Mouse (Mus musculus): ENCODE measurements around the gene Otud4. TPM values are rescaled to one million over a fixed set of nuclear protein-coding genes. Genes with fewer than 3 reads are reported as not detected.
A peak's percentile ranks its signal among the peaks of the same experiment; 100 is the strongest.

Gene Otud4
- polyA plus RNA-seq, 1 experiment from 2014 or later = 14.3 TPM

DNA sequence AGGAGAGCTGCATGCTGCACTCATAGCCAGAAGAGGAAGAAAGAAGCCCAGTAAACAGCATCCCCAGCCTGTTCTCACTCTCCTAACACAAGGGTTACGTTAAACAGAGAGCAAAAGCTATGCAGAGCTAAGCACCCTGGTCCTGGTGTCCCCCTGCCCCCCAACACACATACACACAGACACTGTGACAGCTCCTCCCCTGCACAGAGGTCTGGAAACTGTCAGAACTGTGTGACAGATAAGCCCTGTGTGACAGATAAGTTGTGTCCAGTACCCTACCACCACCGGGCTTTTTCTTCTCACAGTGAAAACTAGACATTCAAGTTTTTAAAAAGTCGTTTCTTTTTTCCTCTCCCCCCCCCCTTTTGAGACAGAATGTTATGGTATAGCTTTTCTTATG, 19.4 kb upstream of the Otud4 start:
- Histone ChIP-seq H3K4me2 (no peak overlapping the region), H3K4me3 (no peak overlapping the region), H3K9me3 (no peaks in the 10 kb centered on the region), H3K36me3 (no peaks in the 10 kb centered on the region), H3K9ac (no peak overlapping the region), H3K27ac (peak overlapping the region; percentile 32; the same call in 1 of the 2 replicates), H3K27me3 (no peaks in the 10 kb centered on the region), H3K4me1 (peaks cover 16% of the 10 kb centered on the region)
- ATAC-seq (ENCODE audit: borderline replicate concordance, extremely low read depth, low FRiP score, low TSS enrichment) = peak; percentile 50; the same call in 1 of the 2 replicates
- 7% methylated on average over 3 of the region's 3 CpGs for WGBS

DNA sequence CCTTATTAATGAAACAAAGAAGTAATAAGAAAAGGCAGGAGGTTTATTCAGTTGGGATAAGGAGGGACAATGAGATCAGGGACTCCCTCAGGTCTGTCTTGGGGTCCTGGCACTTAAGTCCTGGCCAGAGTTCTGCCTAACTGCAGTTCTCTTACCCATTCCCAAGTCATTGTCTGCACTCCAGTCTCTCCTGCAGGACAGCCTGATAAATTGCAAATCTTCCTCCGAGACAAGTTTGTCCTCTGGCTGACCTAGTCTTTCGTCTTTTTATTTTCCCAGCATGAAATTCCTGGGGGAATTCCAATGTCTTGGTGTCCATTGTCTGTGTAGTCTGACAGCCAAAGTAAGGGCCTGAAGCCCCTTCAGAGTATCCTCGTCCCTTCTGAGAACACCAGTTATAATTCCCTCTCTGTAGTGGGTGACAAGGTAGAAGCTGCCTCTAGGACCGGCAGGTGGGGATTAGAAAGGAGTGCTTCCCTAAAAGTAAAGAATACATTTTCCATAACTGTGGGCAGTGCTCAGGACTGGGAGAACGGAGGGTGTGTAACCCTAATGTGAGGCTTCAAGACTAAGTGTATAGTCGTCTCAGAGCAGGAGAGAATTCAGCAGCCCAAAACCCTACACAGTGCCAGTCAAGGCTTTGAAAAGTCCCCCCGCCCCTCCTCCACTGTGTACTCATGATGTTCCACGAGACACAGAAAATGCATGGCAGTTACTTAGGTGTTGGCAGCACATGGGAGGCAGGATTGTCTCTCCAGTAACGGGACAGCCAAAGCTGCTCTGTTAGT, 18.7 kb upstream of the Otud4 start:
- H3K4me3 ChIP-seq = no peak overlapping the region
- H3K9ac ChIP-seq = no peak overlapping the region
- H3K36me3 ChIP-seq = no peaks in the 10 kb centered on the region
- H3K4me1 ChIP-seq = peaks cover 16% of the 10 kb centered on the region
- no peaks in the 10 kb centered on the region for H3K27me3 ChIP-seq
- H3K4me2 ChIP-seq = no peak overlapping the region
- 38% methylated on average over 9 of the region's 9 CpGs for WGBS
- ATAC-seq (ENCODE audit: borderline replicate concordance, extremely low read depth, low FRiP score, low TSS enrichment) = no peak
- H3K27ac ChIP-seq = 0 out of 2 replicates have a peak overlapping the region, but pooled peaks have one; percentile 12
- no peaks in the 10 kb centered on the region for H3K9me3 ChIP-seq

DNA sequence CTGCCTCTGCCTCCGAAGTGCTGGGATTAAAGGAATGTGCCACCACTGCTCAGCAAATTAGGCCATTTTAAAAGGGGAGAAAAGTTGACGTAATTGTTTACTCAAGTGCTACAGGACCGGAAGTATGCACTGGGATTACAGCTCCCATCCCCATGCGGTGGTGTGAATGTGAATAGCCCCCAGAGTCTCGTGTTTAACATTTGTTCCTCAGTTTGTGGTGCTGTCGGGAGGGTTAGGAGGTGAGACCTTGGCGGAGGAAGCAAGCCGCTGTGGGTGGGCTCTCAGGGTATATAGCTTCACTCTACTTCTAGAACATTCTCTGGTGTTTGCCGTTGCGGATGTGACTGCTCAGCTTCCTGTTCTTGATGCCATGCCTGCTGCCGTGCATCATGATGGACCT, 17.1 kb upstream of the Otud4 start:
- ATAC-seq (ENCODE audit: borderline replicate concordance, extremely low read depth, low FRiP score, low TSS enrichment) = no peak
- H3K27me3 ChIP-seq = no peaks in the 10 kb centered on the region
- WGBS = 54% methylated on average over 11 of the region's 11 CpGs
- H3K9ac ChIP-seq = no peak overlapping the region
- peaks cover 16% of the 10 kb centered on the region for H3K4me1 ChIP-seq
- H3K4me2 ChIP-seq = no peak overlapping the region
- no peak overlapping the region for H3K4me3 ChIP-seq
- H3K27ac ChIP-seq = no peak overlapping the region
- H3K9me3 ChIP-seq = no peaks in the 10 kb centered on the region
- H3K36me3 ChIP-seq = no peaks in the 10 kb centered on the region

DNA sequence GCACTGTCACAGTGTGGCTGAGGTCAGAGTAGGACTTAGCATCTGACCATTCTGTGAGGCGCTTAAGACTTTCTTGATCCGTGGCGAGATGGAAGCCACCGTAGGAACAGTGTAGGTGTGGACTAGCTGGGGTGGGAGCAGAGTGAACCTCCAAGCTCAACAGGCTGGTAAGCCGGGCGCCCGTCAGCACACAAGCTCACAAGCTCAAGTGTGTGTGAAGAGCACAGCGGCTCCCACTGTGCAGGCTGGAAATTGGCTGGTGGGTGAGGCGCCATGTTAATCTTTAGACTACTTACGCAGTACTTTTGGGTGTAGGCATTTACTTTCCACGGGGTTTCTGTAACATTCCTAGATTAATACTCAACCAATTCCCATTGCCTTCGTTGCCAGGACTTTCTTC, 16.1 kb upstream of the Otud4 start:
- ATAC-seq (ENCODE audit: borderline replicate concordance, extremely low read depth, low FRiP score, low TSS enrichment) = peak; percentile 44; the same call in 1 of the 2 replicates
- no peaks in the 10 kb centered on the region for H3K27me3 ChIP-seq
- 82% methylated on average over 12 of the region's 12 CpGs for WGBS
- no peaks in the 10 kb centered on the region for H3K9me3 ChIP-seq
- H3K9ac ChIP-seq = no peak overlapping the region
- peaks cover 16% of the 10 kb centered on the region for H3K4me1 ChIP-seq
- peak overlapping the region; percentile 35 for H3K27ac ChIP-seq
- no peak overlapping the region for H3K4me2 ChIP-seq
- H3K4me3 ChIP-seq = no peak overlapping the region
- no peaks in the 10 kb centered on the region for H3K36me3 ChIP-seq

DNA sequence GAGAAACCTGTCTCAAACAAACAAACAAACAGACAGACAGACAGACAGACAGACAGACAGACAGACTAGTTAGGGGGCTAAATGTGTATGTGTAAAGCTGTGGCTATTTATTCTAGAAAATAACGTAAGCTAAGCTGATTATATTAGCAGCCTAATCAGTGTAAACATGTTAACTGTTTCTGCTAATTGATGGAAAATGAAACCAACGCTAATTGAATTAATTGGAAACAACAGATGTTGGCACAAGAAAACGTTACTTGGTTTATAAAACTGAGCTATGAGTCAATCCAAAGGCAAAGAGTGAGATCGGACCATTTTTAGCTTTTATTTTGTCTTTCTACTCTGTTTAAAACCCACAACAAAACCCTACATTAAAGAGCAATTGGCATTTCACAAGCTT, 15.0 kb upstream of the Otud4 start:
- no peaks in the 10 kb centered on the region for H3K27me3 ChIP-seq
- no peak overlapping the region for H3K4me2 ChIP-seq
- no peaks in the 10 kb centered on the region for H3K36me3 ChIP-seq
- H3K27ac ChIP-seq = no peak overlapping the region
- WGBS = 82% methylated on average over 4 of the region's 4 CpGs
- H3K4me3 ChIP-seq = no peak overlapping the region
- no peaks in the 10 kb centered on the region for H3K9me3 ChIP-seq
- ATAC-seq (ENCODE audit: borderline replicate concordance, extremely low read depth, low FRiP score, low TSS enrichment) = no peak
- no peak overlapping the region for H3K9ac ChIP-seq
- peaks cover 16% of the 10 kb centered on the region for H3K4me1 ChIP-seq

DNA sequence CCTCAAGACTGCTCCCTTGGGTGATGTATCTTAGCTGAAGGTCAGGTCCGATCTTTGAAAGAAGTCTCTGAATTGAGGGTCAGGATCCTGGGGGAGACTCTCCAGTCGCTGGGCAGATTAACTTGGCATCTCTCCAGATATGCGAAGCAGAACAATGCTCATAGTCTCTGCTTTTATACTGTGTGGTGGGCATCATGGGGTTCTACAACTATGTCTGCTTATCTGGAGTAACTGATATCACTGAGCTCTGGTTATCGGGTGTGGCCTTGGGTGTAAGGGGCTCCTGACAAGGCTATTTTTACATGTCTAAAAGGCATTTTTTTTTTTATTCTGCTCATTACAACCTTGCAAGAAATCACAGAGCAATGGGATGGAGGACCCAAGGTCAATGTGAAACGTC, 13.2 kb upstream of the Otud4 start:
- no peak for ATAC-seq (ENCODE audit: borderline replicate concordance, extremely low read depth, low FRiP score, low TSS enrichment)
- WGBS = 71% methylated on average over 5 of the region's 5 CpGs
- Histone ChIP-seq H3K27ac (no peak overlapping the region), H3K9ac (no peak overlapping the region), H3K27me3 (no peaks in the 10 kb centered on the region), H3K4me2 (no peak overlapping the region), H3K9me3 (no peaks in the 10 kb centered on the region), H3K4me1 (no peaks in the 10 kb centered on the region), H3K4me3 (no peak overlapping the region), H3K36me3 (no peaks in the 10 kb centered on the region)

DNA sequence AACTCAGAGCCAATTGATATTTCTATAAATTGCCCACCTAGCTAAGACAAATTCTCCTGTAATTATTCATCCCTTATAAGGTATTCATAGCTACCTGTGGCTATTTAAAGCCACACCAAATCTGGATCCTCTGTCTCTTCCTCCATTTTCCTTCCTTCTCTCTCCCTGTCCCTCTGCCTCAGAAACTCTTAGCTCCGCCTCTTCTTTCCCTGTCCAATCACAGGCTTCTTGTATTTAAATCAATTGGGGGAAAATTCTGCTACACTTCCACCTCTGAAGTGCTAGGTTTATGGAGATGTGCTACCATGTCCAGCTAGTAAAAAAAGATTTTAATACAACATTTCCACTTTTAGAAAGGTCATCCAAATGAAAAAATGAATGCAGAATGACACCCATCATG, 3.9 kb upstream of the Otud4 start:
- 100% methylated on average over 1 of the region's 1 CpGs for WGBS
- ATAC-seq (ENCODE audit: borderline replicate concordance, extremely low read depth, low FRiP score, low TSS enrichment) = no peak
- Histone ChIP-seq H3K4me1 (no peaks in the 10 kb centered on the region), H3K9me3 (no peaks in the 10 kb centered on the region), H3K4me3 (no peak overlapping the region), H3K27me3 (no peaks in the 10 kb centered on the region), H3K27ac (no peak overlapping the region), H3K4me2 (no peak overlapping the region), H3K9ac (no peak overlapping the region), H3K36me3 (no peaks in the 10 kb centered on the region)

DNA sequence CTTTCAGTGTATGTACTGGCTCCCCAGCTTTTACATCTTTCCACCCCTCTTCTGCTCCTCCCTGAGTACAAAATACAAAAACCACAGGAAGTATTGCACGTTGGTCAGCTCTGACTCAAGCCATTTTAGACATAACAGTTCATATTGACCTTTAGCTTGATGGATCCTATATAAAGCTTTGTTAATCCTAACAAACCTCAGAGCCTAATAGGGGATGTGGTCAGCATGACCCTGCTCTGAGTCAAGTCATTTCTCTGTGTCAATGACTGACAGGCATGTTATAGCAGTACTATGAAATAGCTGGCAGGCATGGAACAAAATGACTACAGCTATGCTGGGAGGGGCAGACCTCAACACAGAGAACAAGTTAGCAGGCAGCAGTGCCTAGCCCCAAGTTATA, 3.3 kb upstream of the Otud4 start:
- Histone ChIP-seq H3K9me3 (no peaks in the 10 kb centered on the region), H3K27me3 (no peaks in the 10 kb centered on the region), H3K4me3 (no peak overlapping the region), H3K4me2 (no peak overlapping the region), H3K36me3 (no peaks in the 10 kb centered on the region), H3K4me1 (peaks cover 3% of the 10 kb centered on the region), H3K27ac (no peak overlapping the region), H3K9ac (no peak overlapping the region)
- WGBS = 52% methylated on average over 1 of the region's 1 CpGs
- no peak for ATAC-seq (ENCODE audit: borderline replicate concordance, extremely low read depth, low FRiP score, low TSS enrichment)

DNA sequence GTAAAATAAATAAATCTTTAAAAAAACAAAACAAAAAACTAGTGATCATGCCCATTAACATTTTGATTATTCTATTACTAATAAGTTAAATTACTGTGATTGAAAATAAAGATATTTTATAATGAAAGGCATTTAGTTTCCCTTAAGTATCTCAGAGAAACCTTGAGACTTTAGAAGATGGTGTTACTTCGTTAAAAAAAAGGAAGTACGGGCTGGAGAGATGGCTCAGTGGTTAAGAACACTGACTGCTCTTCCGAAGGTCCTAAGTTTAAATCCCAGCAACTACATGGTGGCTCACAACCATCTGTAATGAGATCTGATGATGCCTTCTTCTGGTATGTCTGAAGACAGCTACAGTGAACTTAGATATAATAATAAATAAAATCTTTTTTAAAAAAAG, 2.2 kb upstream of the Otud4 start:
- ATAC-seq (ENCODE audit: borderline replicate concordance, extremely low read depth, low FRiP score, low TSS enrichment) = no peak
- Histone ChIP-seq H3K4me2 (no peak overlapping the region), H3K9me3 (no peaks in the 10 kb centered on the region), H3K27ac (no peak overlapping the region), H3K4me1 (peaks cover 12% of the 10 kb centered on the region), H3K4me3 (no peak overlapping the region), H3K36me3 (no peaks in the 10 kb centered on the region), H3K27me3 (no peaks in the 10 kb centered on the region), H3K9ac (no peak overlapping the region)
- whole genome bisulfite sequencing = 83% methylated on average over 3 of the region's 3 CpGs

DNA sequence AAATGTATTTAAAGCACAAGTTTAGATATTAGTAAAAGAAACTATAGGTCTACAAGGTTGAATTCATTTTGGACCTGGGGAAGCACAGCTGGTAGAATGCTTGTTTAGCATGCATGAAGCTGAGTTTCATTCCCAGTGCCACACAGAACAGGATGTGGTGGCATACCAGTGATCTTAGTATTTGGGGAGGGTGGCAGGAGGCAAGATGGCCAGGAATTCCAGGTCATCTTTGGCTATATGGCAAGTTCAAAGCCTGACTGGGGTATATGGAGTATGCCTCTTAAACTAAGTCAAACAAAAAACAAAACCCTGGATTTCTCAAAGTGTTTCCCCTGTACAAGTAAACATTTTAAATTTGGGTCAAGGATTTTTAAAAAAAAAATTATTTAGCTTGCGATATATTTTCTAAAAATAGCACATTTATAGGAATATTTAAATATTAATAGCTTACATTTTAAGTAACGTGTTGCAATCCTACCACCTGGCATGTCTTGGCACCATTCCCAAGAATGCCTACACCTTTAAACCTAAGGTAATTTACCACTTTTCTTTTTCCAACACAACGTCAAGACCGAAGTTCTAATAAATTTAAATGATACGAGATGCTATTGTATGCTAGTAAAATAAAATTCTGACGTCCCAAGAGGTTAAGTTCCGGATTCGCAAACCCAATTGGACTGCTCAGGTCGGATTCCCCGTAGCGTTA, 1.3 kb upstream of the Otud4 start:
- Histone ChIP-seq H3K9me3 (no peaks in the 10 kb centered on the region), H3K4me2 (peak overlapping the region; percentile 64), H3K4me1 (peaks cover 17% of the 10 kb centered on the region), H3K9ac (peak overlapping the region; percentile 54), H3K36me3 (no peaks in the 10 kb centered on the region), H3K27ac (peak overlapping the region; percentile 97), H3K27me3 (no peaks in the 10 kb centered on the region), H3K4me3 (peak overlapping the region; percentile 77)
- 6% methylated on average over 11 of the region's 11 CpGs for WGBS
- ATAC-seq (ENCODE audit: borderline replicate concordance, extremely low read depth, low FRiP score, low TSS enrichment) = no peak

DNA sequence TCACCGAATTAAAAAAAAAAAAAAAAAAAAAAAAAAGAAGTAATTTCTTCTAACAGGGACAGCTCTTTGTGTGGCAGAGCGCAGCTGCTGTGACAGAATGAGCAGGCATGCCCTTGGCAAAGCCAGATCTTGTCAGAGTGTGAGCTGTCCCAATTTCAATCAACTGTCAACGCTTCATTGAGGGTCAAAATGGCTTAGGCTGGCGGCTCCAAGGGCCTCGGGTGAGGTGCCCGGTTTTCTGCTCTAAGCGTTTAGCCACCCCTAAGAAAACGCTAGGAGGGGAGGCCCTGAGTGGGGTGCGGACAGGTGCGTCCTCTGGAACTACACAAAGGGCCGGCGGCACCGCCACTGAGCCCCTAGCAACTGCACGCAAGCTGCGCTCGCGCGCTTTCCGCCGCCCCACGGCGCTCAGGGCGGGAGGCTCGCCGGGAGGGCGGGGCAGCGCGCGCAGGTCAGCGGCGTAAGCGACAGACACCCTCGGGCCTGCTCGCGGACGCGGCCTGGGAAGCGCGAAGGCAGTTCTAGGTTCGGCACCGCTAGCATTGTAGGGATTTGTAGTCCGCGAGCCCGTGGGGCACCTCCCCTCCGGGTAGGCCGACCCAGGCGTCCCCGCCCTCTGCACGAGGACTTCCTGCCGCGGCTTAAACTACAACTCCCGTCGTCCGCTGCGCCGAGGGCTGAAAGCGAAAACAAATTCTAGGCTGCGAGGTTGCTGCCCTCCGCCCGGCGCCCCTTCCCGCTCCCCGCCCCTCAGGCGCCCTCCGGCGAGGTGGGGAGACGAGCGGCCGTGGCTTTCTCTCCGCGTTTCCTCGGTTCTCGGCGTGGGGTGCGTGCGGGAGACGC, 490 bp upstream of the Otud4 start:
- H3K9ac ChIP-seq = peak overlapping the region; percentile 90
- peak overlapping the region; percentile 64 for H3K4me2 ChIP-seq
- H3K4me1 ChIP-seq = peaks cover 17% of the 10 kb centered on the region
- no peaks in the 10 kb centered on the region for H3K27me3 ChIP-seq
- no peaks in the 10 kb centered on the region for H3K9me3 ChIP-seq
- H3K36me3 ChIP-seq = peaks cover under 1% of the 10 kb centered on the region
- peak overlapping the region; percentile 77 for H3K4me3 ChIP-seq
- WGBS = under 1% methylated on average over 77 of the region's 77 CpGs
- H3K27ac ChIP-seq = peak overlapping the region; percentile 97
- ATAC-seq (ENCODE audit: borderline replicate concordance, extremely low read depth, low FRiP score, low TSS enrichment) = peak; percentile 99

All from lung, embryonic 15.5 days (tissue).